Mouse (Mus musculus): ENCODE results near the gene Usp40. TPM values are rescaled to one million over a fixed set of nuclear protein-coding genes. Genes with fewer than 3 reads are reported as not detected.
A peak's percentile ranks its signal among the peaks of the same experiment; 100 is the strongest.
"Not testable (repeated sequence)": the region's sequence is repeated elsewhere in the genome, so short reads cannot be mapped to it uniquely, and the experiment has no call there.

Usp40 gene
- polyA plus RNA-seq (2015; fragmentation: Nextera tagmentation; extraction: Ambion mirVana): 27.4 and 28.4 TPM in 2 replicates

- no peaks in the 10 kb centered on the region for H3K27me3 ChIP-seq (replicated peaks; ENCODE audit: control insufficient read depth, insufficient read depth, low read length)
- ATAC-seq: peak; percentile 92
- H3K4me1 ChIP-seq (ENCODE audit: control insufficient read depth, insufficient read depth, low read length): no peaks in the 10 kb centered on the region
- no peaks in the 10 kb centered on the region for H3K9me3 ChIP-seq (ENCODE audit: control insufficient read depth, low read length)
- peak within 1 kb of the TSS; percentile 77 for H3K4me2 ChIP-seq (ENCODE audit: low read depth, low read length)
- H3K9ac ChIP-seq (ENCODE audit: low read depth, low read length): peak within 1 kb of the TSS; percentile 93
- H3K27ac ChIP-seq (ENCODE audit: low read length): peak within 1 kb of the TSS; percentile 85
- peaks cover 9% of the 10 kb centered on the region; the same call in 1 of the 2 replicates for H3K36me3 ChIP-seq (ENCODE audit: control insufficient read depth, insufficient read depth, low read length)
- H3K4me3 ChIP-seq (ENCODE audit: low read length): peak within 1 kb of the TSS; percentile 68
- whole genome bisulfite sequencing: 0% methylated on average over 45 of the region's 45 CpGs
These were observed at the start of gene Usp40 for GRCm38 (mm10) chr1:88008211-88008697. Usp40 (minus strand) TSS chr1:88008551.

- H3K4me3 ChIP-seq (ENCODE audit: low read length): no peak within 1 kb of the TSS
- 84% methylated on average over 1 of the region's 1 CpGs for WGBS
- H3K27ac ChIP-seq (ENCODE audit: low read length): no peak within 1 kb of the TSS
- H3K4me2 ChIP-seq (ENCODE audit: low read depth, low read length): no peak within 1 kb of the TSS
- no peaks in the 10 kb centered on the region for H3K9me3 ChIP-seq (ENCODE audit: control insufficient read depth, low read length)
- H3K27me3 ChIP-seq (replicated peaks; ENCODE audit: control insufficient read depth, insufficient read depth, low read length): no peaks in the 10 kb centered on the region
- no peaks in the 10 kb centered on the region for H3K36me3 ChIP-seq (ENCODE audit: control insufficient read depth, insufficient read depth, low read length)
- no peak within 1 kb of the TSS for H3K9ac ChIP-seq (ENCODE audit: low read depth, low read length)
- no peak for ATAC-seq
- no peaks in the 10 kb centered on the region for H3K4me1 ChIP-seq (ENCODE audit: control insufficient read depth, insufficient read depth, low read length)
These were observed 46.7 kb upstream of the Usp40 start, which contains the start of gene Ugt1a10 for GRCm38 (mm10) chr1:88055088-88055487. Ugt1a10 (plus strand) TSS chr1:88055388.

GRCm38 (mm10) chr1:88047408-88047807 is 39.1 kb upstream of the Usp40 start:
- H3K27ac ChIP-seq (ENCODE audit: low read length); H3K9me3 ChIP-seq (ENCODE audit: control insufficient read depth, low read length); H3K4me3 ChIP-seq (ENCODE audit: low read length); H3K27me3 ChIP-seq (replicated peaks; ENCODE audit: control insufficient read depth, insufficient read depth, low read length); H3K4me2 ChIP-seq (ENCODE audit: low read depth, low read length); ATAC-seq; H3K36me3 ChIP-seq (ENCODE audit: control insufficient read depth, insufficient read depth, low read length); H3K4me1 ChIP-seq (ENCODE audit: control insufficient read depth, insufficient read depth, low read length); H3K9ac ChIP-seq (ENCODE audit: low read depth, low read length): not testable (repeated sequence)
- 84% methylated on average over 2 of the region's 2 CpGs for whole genome bisulfite sequencing

GRCm38 (mm10) chr1:88044832-88045437 is 36.6 kb upstream of the Usp40 start:
- 60% methylated on average over 3 of the region's 5 CpGs for WGBS
- H3K9me3 ChIP-seq (ENCODE audit: control insufficient read depth, low read length); H3K27me3 ChIP-seq (replicated peaks; ENCODE audit: control insufficient read depth, insufficient read depth, low read length); H3K27ac ChIP-seq (ENCODE audit: low read length); H3K4me1 ChIP-seq (ENCODE audit: control insufficient read depth, insufficient read depth, low read length); H3K4me3 ChIP-seq (ENCODE audit: low read length); H3K9ac ChIP-seq (ENCODE audit: low read depth, low read length); ATAC-seq; H3K36me3 ChIP-seq (ENCODE audit: control insufficient read depth, insufficient read depth, low read length); H3K4me2 ChIP-seq (ENCODE audit: low read depth, low read length): not testable (repeated sequence)

GRCm38 (mm10) chr1:88043044-88043443 is 34.7 kb upstream of the Usp40 start:
- not testable (repeated sequence) for H3K36me3 ChIP-seq (ENCODE audit: control insufficient read depth, insufficient read depth, low read length); H3K4me3 ChIP-seq (ENCODE audit: low read length); H3K9me3 ChIP-seq (ENCODE audit: control insufficient read depth, low read length); H3K4me2 ChIP-seq (ENCODE audit: low read depth, low read length); H3K27me3 ChIP-seq (replicated peaks; ENCODE audit: control insufficient read depth, insufficient read depth, low read length); ATAC-seq; H3K27ac ChIP-seq (ENCODE audit: low read length); H3K9ac ChIP-seq (ENCODE audit: low read depth, low read length); H3K4me1 ChIP-seq (ENCODE audit: control insufficient read depth, insufficient read depth, low read length)
- WGBS: 81% methylated on average over 1 of the region's 2 CpGs

GRCm38 (mm10) chr1:88025244-88025643 is 16.9 kb upstream of the Usp40 start:
- H3K4me1 ChIP-seq (ENCODE audit: control insufficient read depth, insufficient read depth, low read length); H3K27ac ChIP-seq (ENCODE audit: low read length); H3K4me3 ChIP-seq (ENCODE audit: low read length); H3K4me2 ChIP-seq (ENCODE audit: low read depth, low read length); H3K36me3 ChIP-seq (ENCODE audit: control insufficient read depth, insufficient read depth, low read length); ATAC-seq; H3K27me3 ChIP-seq (replicated peaks; ENCODE audit: control insufficient read depth, insufficient read depth, low read length); H3K9ac ChIP-seq (ENCODE audit: low read depth, low read length); H3K9me3 ChIP-seq (ENCODE audit: control insufficient read depth, low read length): not testable (repeated sequence)
- WGBS: 68% methylated on average over 3 of the region's 3 CpGs

GRCm38 (mm10) chr1:88015371-88015770 is 7.0 kb upstream of the Usp40 start:
- Histone ChIP-seq H3K4me1 (ENCODE audit: control insufficient read depth, insufficient read depth, low read length) (no peaks in the 10 kb centered on the region), H3K4me2 (ENCODE audit: low read depth, low read length) (no peak overlapping the region), H3K9me3 (ENCODE audit: control insufficient read depth, low read length) (no peaks in the 10 kb centered on the region), H3K36me3 (ENCODE audit: control insufficient read depth, insufficient read depth, low read length) (no peaks in the 10 kb centered on the region), H3K9ac (ENCODE audit: low read depth, low read length) (no peak overlapping the region), H3K27me3 (replicated peaks; ENCODE audit: control insufficient read depth, insufficient read depth, low read length) (no peaks in the 10 kb centered on the region), H3K27ac (ENCODE audit: low read length) (no peak overlapping the region), H3K4me3 (ENCODE audit: low read length) (no peak overlapping the region)
- no peak for ATAC-seq
- WGBS: 89% methylated on average over 6 of the region's 6 CpGs

GRCm38 (mm10) chr1:88014671-88015070 is 6.3 kb upstream of the Usp40 start:
- 96% methylated on average over 4 of the region's 4 CpGs for WGBS
- no peak for ATAC-seq
- H3K9ac ChIP-seq (ENCODE audit: low read depth, low read length): no peak overlapping the region

GRCm38 (mm10) chr1:88014194-88014593 is 5.8 kb upstream of the Usp40 start:
- ATAC-seq: peak; percentile 36; the same call in 1 of the 2 replicates
- Histone ChIP-seq H3K4me1 (ENCODE audit: control insufficient read depth, insufficient read depth, low read length) (no peaks in the 10 kb centered on the region), H3K9me3 (ENCODE audit: control insufficient read depth, low read length) (no peaks in the 10 kb centered on the region), H3K4me3 (ENCODE audit: low read length) (no peak overlapping the region), H3K9ac (ENCODE audit: low read depth, low read length) (no peak overlapping the region), H3K27me3 (replicated peaks; ENCODE audit: control insufficient read depth, insufficient read depth, low read length) (no peaks in the 10 kb centered on the region), H3K27ac (ENCODE audit: low read length) (no peak overlapping the region), H3K36me3 (ENCODE audit: control insufficient read depth, insufficient read depth, low read length) (no peaks in the 10 kb centered on the region), H3K4me2 (ENCODE audit: low read depth, low read length) (no peak overlapping the region)
- WGBS: 92% methylated on average over 4 of the region's 4 CpGs

More at GRCm38 (mm10) chr1:88014671-88015070, 6.3 kb upstream of the Usp40 start:
- Histone ChIP-seq H3K27me3 (replicated peaks; ENCODE audit: control insufficient read depth, insufficient read depth, low read length) (no peaks in the 10 kb centered on the region), H3K4me1 (ENCODE audit: control insufficient read depth, insufficient read depth, low read length) (no peaks in the 10 kb centered on the region), H3K4me3 (ENCODE audit: low read length) (no peak overlapping the region), H3K36me3 (ENCODE audit: control insufficient read depth, insufficient read depth, low read length) (no peaks in the 10 kb centered on the region), H3K27ac (ENCODE audit: low read length) (no peak overlapping the region), H3K4me2 (ENCODE audit: low read depth, low read length) (no peak overlapping the region), H3K9me3 (ENCODE audit: control insufficient read depth, low read length) (no peaks in the 10 kb centered on the region)

GRCm38 (mm10) chr1:88013726-88014125 is 5.4 kb upstream of the Usp40 start:
- H3K9me3 ChIP-seq (ENCODE audit: control insufficient read depth, low read length): no peaks in the 10 kb centered on the region
- no peak overlapping the region for H3K4me2 ChIP-seq (ENCODE audit: low read depth, low read length)
- H3K36me3 ChIP-seq (ENCODE audit: control insufficient read depth, insufficient read depth, low read length): no peaks in the 10 kb centered on the region
- ATAC-seq: peak; percentile 76
- no peak overlapping the region for H3K4me3 ChIP-seq (ENCODE audit: low read length)
- WGBS: 49% methylated on average over 3 of the region's 3 CpGs
- H3K9ac ChIP-seq (ENCODE audit: low read depth, low read length): no peak overlapping the region
- H3K27ac ChIP-seq (ENCODE audit: low read length): no peak overlapping the region
- H3K4me1 ChIP-seq (ENCODE audit: control insufficient read depth, insufficient read depth, low read length): no peaks in the 10 kb centered on the region
- H3K27me3 ChIP-seq (replicated peaks; ENCODE audit: control insufficient read depth, insufficient read depth, low read length): no peaks in the 10 kb centered on the region

All from intestine, embryonic 16.5 days (tissue).